Mouse (Mus musculus): ENCODE results near the gene Hnrnpab.
A peak's percentile ranks its signal among the peaks of the same experiment; 100 is the strongest.

The Hnrnpab gene

DNA sequence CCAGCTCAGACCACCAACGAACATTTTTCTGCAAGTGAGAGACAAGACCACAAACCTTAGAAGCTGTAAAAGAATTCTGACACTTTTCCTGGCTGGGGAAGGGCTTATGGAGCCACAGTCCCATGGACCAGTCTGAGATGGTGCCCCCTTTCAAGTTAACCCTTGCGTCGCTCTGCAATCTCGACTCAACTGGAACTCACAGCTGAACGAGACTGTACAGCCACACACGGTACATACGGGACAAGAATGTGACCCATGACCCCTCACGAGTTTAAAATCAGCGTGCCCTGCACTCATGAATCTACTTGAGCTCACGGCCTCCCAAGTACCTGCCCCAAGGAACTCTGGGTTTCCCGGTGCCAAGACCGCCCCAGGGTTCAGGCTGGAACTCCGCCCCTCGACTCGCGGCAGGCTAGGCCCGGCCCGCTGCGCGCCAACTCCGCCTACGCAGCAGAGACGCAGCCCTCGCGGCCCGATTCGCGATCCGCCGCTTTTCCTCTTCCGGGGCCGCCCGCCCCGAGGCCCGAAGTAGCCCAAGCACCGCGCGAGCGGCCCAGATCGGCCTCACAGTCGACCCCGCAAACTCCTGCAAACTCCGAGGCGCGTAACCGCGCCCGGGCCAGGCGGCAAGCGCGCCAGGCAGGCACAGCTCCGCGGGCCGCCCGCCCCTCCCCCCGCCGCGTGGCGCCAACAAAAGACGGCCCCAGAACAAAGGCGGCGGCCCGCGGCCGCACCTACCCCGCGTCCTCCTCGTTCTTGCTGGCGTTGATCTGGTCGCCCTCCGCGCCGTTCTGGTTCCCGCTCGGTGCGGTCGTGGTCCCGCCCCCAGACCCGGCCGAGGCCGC, 823 bp downstream of the Hnrnpab start:
- peak; percentile 86 for DNase-seq (ENCODE audit: low spot score)

DNA sequence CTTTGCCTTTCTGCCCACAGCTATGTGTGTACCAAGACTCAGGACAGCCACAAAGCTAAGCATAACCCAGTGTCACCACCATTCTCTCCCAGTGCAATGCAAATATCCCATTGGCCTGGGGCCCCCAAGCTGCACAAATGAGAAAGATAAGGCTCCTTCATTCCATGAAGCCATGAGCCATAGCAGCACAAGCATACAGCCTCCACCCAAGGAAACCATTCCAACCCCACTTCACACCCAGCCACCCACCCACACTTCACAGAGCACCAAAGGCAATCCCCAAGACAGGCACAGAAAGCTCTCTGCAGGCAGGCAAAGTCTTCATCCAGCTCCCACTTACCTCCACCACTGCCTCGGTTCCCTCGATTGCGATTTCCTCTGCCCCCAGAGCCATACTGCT, 4.4 kb downstream of the Hnrnpab start:
- no peak for DNase-seq (ENCODE audit: low spot score)

DNA sequence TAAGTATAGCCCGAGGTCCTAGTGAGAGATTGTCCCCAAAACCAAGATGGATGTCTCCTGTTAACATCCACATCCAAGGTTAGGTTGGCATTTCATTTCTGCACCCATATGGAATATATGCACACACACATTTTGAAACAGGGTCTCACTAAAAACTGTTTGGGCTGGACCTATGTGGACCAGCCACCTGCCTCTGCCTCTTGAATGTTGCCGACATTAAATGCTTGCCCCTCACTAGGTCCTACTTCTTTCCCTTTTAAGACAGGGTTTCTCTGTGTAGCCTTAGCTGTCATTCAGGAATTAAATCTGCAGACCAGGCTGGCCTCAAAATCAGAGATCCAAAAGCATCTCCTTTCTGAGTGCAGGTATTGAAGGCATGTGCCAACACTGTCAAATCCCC, 9.1 kb downstream of the Hnrnpab start:
- no peak for DNase-seq (ENCODE audit: low spot score)

DNA sequence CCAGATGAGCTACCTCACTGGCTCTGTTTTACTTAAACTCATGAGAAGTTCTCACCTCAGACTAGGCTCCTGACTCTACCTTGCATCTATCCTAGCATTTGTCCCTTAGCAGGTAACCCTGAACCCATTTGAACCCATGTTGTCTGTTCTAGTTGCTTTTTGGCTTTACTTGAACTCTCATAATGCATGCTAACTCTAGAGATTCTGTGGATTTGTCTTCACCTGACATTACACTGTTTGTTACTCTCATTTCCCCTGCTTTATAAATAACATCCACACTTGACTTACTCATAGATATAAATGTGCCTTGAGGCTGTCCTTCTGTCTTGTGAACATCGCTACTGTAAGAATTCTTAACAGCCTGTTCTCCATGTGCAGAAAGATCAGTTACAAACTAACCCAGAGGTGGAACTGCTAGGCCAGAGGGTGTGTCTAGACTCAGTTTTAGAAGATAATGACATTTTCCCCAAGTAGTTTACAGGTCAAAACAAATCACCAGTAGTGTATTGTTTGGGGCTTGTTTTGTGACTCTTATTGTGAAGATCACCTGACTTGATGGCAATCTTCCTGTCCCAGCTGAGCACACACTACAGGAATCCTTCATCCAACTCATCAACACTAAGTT, 11.1 kb downstream of the Hnrnpab start:
- DNase-seq (ENCODE audit: low spot score) = no peak

DNA sequence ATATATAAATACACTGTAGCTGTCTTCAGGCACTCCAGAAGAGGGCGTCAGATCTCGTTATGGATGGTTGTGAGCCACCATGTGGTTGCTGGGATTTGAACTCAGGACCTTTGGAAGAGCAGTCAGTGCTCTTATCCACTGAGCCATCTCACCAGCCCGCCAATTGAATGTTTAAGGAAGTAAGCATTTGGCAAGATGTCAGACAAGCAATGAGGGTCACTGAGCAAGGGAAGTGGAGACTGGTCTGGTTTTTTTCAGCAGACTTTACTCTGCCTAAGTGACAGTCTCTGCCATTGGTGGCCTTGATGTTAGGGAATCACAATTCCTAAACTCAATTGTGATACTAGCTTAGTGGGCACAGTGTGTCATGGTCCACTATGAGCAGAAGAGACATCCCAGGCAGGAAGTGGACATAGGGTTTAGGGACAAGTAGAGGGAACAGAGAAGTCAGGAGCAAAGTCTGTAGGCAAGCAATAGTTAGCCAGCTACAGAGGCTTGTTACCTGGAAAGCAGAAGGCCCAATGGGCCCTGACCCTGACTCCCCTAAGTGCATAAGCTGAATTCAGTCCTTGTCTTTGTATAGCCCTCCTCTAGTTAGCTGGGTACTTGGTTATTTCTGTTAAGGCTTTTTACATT, 11.8 kb downstream of the Hnrnpab start:
- DNase-seq (ENCODE audit: low spot score) = no peak

DNA sequence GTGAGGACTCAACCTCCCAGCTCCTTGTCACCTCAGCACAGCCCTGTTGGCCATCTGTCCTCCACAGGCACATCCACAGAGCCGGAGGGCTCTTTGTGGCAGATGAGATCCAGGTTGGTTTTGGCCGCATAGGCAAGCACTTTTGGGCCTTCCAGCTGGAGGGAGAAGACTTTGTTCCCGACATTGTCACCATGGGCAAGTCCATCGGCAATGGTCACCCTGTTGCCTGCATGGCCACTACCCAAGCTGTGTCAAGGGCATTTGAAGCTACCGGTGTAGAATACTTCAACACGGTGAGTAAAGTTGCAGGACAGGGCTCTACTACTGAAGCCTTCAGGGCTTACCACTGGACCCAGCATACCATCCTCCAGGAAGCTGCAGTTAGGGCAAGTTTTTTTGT, 12.8 kb downstream of the Hnrnpab start:
- no peak for DNase-seq (ENCODE audit: low spot score)

DNA sequence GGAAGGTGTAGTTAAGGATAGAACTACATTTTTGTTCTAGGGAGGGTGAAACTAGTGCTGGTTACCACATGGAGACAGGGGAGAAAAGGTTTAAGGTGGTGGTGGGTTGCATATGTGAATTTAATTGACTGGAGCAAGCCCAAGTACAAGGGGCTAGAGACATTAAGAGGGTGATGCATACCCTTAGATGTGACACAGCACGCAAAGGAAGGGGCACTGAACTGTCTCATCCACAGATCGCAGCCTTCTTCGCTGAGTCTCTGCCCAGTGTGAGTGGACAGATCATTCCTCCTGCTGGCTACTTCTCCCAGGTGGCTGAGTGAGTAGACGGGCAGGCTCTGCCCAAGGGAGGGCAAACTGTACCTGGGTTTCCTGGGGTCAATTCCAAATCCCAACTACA, 13.3 kb downstream of the Hnrnpab start:
- DNase-seq (ENCODE audit: low spot score) = no peak

DNA sequence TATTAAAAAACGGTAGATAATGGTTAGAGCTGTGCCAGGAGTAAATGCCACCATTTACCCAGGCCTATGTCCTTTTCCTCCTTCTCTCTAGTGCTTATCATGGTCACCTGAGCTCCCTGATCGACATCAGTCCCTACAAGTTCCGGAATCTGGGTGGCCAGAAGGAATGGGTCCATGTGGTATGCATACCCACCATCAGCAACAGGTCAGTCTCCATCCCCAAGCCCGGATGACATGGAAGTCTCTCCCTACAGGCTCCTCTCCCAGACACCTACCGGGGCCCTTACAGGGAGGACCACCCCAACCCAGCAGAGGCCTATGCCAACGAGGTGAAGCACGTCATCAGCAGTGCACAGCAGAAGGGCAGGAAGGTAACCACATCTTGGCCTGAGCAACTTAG, 14.7 kb downstream of the Hnrnpab start:
- no peak for DNase-seq (ENCODE audit: low spot score)

DNA sequence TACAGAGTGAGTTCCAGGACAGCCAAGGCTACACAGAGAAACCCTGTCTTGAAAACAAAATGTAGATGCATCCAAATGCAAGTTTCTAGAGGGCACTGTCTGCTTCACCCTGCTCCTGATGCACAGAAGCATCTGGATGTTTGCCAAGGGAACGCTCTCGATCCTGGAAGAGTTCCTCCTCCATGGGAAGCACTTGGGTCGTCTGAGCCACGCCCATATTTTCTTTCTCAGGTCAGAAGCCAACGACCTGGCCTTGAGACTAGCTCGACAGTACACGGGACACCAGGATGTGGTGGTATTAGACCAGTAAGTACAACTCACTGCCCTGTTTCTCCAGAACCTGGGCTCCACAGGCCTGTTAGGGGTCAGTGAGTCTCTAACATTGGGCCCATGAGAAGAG, 15.5 kb downstream of the Hnrnpab start:
- DNase-seq (ENCODE audit: low spot score) = no peak

DNA sequence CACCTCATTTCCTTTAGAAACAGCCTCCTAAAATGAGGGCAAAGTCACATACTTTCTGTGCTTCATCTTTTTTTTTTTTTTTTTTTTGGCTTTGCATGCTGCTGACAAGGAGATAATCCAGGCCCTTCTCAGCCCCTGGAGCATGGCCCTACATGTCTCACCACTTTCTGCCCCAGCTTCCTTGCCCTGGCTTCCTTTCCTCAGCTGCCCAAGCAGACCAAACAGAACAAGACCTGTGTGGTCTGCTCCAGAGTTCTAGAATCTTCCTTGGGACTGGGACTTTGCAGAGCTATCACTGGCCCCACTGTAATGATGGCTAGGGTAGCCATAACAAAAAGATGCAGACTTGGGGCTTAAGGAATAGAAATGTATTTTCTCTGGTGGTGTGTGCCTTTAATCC, 16.6 kb downstream of the Hnrnpab start:
- no peak for DNase-seq (ENCODE audit: low spot score)

DNA sequence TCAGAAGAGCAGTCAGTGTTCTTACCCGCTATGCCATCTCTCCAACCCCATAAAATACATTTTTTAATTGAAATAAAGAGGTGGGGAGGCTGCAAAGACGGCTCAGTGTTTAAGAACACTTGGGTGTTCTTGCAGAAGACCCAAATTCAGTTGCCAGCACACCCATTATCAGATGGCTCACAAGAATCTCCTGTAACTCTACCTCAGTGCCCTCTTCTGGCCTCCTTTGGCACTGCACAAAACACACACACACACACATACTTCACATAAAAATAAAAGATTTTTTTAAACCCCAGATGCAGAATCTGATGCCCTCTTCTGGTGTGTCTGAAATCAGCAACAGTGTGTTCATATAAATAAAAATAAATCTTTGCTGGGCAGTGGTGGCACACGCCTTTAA, 17.8 kb downstream of the Hnrnpab start:
- no peak for DNase-seq (ENCODE audit: low spot score)

DNA sequence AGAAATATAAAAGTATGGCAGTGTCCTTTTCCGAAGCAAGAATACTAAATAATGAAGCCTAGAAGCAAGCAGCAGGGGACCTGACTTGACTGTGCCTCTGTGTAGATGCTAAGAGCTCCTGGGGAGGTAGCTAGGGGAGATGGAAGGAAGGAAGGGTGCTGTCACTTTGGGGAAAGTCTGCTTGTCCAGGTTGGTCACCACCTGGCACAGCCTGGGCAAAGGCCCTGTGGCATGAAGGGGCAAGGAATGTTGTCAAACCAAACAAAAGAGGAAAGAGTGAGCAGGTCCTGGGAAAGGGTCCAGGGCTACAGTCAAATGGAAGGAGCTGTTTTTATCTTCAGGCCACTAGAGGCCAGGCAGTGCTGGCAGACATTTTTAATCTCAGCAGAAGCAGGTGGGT, 19.6 kb downstream of the Hnrnpab start:
- no peak for DNase-seq (ENCODE audit: low spot score)

DNA sequence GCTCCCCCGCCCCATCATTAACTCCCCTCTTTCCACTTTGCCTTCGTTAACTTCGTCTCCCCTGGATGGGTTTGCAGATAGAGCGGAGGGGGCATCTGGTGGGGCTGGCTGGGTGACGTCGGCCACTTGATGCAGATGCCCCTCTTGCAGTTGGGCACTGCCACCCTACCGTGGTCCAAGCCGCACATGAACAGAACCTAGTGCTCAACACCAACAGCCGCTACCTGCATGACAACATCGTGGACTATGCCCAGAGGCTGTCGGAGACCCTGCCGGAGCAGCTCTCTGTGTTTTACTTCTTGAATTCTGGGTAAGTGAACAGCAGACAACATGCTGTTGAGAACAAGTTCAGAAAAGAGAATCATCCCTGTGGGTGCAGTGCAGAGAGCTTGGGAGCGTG, 20.2 kb downstream of the Hnrnpab start:
- DNase-seq (ENCODE audit: low spot score) = no peak

DNA sequence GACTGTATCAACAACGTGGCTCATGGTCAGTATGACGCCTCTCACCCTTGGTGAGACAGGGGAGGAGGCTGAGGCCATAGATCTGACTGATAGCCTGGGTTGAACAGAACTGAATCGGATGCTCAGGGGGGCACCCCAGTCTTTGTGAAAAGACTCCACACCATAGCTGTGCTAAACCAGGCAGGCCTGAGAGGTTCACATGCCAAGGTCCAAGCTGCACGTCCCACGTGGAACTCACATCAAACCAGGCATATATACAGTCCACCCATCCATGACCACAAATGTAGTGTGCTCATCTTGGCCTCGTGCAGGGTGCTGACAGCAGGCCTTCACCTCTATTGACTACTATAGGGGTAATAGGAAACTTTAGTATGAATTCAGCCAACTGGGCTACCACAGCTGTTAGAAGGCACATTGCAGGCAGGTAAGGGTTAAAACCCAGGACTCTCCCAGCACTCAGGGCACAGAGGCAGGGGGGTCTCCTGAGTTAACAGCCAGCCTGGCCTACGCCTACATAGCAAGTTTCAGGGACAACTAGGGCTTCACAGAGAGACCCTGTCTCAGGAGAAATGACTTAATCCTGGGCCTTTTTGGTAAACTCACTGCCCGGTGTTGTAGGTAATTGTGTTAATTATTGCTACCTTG, 20.9 kb downstream of the Hnrnpab start:
- no peak for DNase-seq (ENCODE audit: low spot score)

DNA sequence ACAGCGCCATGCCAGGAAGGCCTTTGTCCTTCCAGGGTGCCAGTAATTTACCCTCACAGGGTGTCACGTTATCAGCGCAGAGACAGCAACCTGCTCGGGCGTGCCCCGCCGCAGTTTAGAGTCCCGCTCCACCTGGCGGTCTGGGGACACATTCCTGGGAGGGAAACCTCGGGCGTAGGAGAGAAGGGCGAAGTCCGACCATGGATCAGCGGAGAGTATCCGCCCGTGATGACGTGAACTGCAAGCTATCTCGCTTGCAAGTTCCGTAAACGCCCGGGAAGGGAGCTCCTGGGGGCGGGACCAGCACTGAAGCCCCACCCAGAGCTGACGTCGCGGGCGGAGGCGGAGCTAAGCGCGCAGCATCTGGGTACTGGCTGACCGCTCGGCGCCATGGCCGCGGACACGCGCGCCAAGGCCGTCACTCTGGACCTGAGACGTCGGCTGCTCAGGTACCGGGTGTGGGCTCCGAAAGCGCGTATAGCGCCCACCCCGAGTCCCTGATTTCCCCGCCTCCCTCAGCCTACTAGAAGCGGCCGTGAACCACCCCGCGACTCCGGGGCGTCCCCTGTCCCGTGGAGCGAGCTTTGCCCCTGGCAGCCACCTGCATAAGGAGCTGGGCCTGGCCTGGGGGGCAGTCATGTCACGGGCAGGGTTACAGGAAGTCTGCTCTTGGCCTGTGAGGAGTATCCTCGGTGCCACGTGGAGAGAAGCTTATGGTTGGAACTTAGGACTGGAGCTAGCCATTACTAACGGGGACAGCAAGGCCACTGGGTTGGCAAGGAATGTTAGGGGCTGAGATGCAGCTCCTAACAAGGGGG, 22.0 kb downstream of the Hnrnpab start, which contains the start of gene Phykpl:
Phykpl (plus strand) TSS at position 327 of the 818 bp plus-strand sequence.
- DNase-seq (ENCODE audit: low spot score) = peak; percentile 97

DNA sequence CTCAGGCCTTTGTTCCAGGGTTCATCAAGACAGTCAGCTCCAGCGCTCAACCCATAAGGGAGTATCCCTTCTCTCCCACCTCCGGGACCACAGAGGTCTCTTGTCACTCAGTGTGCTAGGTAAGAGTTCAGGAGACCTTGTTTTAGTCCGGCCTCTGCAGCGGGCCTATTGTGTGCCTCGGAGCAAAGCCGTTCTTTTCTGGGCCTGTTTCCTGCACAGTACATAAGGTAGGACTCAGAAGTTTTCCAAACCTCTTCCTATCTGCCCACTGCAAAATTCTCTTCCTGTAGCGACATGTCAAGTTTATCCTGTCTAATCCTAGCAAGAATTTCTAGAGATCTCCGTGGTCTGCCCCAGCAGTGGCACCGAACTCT, 22.6 kb downstream of the Hnrnpab start:
- DNase-seq (ENCODE audit: low spot score) = no peak

DNA sequence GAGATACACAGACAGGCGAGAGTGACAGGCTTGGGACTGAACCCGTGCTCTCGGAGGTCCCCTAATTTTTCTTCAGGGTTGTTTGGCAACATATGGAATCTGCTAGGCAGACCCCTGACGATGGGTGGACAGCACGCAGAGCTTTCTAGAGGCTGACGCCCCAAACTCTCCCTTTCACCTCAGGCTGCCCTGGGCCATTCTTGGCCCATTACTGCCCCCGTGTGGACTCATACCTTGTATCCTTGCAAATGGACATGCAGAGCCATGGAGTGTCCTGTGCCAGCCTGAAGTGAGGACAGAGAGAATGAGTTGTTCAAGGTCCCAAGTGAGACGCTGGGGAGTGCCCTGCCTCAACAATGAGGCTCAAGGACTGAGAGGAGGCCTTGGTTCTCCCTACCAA, 23.9 kb downstream of the Hnrnpab start:
- peak; percentile 86 for DNase-seq (ENCODE audit: low spot score)

DNA sequence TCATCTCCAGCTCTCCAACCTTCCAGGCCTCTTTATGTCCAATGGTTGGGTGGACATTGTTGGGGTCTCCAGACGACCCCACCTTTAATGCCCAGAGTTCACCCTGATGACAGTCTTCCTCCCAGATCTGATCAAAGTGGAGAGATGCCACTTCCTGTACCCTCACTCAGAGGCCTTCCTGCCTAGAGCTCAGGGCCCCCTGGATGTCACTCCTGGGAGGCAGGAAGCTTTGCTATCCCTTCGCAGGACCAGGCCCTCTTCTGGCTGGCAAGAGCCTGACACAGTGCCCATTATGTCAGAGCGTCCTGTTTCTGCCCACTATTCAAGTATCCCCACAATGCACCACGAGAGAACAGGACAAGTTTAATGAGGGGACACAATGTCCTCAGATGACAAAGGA, 27.6 kb downstream of the Hnrnpab start:
- DNase-seq (ENCODE audit: low spot score) = no peak

DNA sequence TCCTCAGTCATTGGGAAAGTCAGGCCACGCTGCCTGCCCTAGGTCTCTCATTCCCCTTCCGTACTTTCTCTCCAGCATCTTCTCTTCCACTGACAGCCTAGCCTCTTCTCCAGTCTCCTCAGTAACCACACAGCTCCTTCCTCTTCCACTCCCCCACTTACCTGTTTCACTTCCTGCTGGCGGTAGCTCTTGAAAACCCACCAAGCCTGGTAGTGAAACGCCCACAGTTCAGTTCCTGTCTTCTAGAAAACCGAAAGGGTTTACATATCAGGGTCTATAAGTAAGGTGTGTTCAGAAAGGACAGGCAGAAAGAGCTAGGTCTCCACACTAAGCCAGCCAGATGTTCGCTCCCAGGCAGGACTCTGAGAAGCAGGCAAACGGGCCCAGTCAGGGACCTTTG, 29.1 kb downstream of the Hnrnpab start:
- no peak for DNase-seq (ENCODE audit: low spot score)

DNA sequence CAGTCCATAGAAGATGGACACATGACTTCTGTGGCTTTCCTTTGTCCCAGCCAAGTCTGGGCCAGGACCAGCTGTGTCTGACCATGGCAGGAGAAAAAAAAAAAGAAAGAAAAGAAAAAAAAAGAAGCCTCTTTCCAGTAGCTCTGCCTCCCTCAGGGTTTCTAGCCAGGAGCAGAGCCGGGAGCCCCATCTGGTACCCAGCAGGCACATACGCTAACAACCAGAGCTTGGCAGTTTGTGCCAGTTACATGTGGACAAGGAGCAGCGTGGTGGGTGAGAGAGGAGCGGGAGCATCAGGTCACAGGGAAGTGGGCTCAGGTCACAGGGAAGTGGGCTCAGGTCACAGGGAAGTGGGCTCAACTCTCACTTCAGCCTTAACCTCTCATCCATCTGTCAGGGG, 30.2 kb downstream of the Hnrnpab start:
- DNase-seq (ENCODE audit: low spot score) = no peak

DNA sequence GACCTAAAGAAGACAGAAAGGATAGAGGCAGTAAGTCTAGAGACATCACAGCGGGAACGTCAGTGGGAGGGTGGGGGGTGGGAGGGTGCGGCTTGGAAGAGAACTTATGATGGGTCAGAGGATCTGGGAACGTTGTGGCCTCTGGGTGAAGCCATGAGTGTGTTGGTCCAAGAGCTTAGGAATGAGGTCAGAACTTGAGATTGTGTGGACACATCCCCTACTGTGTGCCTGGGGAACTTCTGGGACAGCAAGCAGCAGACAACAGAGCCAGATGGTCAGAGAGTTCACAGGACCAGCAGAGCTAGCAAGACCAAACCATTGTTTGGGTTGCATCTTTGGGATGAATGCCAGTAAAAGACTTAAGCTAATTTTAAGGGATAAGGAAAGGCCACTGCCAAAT, 37.8 kb downstream of the Hnrnpab start:
- DNase-seq (ENCODE audit: low spot score) = no peak

DNA sequence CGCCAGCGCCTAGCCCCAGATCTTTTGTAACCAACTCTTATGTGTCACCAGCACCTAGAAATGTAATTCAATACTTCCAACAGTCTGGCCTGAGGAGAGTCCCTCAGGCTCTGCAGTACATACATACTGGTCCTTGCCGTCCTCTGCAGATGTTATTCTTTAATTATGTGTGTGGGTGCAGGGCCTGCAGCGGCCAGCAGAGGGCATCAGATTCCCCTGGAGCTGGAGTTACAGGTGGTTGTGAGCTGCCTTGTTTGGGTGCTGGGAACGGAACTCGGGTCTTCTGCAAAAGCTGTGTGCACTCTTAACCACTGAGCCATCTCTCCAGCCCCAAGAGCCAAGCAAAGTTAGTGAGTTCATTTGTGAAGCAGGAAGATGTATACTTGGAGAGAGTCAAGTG, 40.7 kb downstream of the Hnrnpab start:
- DNase-seq (ENCODE audit: low spot score) = no peak
